Mouse (Mus musculus) intestine, embryonic 15.5 days (tissue): ENCODE results near the gene Afap1l2. TPM values are rescaled to one million over a fixed set of nuclear protein-coding genes. Genes with fewer than 3 reads are reported as not detected.

Source experiments
- ATAC-seq: fragments of 200-750 bp; cut with Nextera tagmentation; 2 replicates; pipeline ENCODE4 v1.8.0; 2017; ENCODE audit warnings: moderate TSS enrichment, moderate library complexity
- H3K27ac ChIP-seq: fragments of 300-500 bp; sonication (generic); 2 replicates; pipeline ENCODE4 v1.5.1; 2015; ENCODE audit warnings: mild to moderate bottlenecking, inconsistent platforms
- H3K27me3 ChIP-seq: fragments of 300-500 bp; sonication (generic); replicated peaks from 2 replicates; pipeline ENCODE4 v1.6.1; 2015; ENCODE audit warnings: inconsistent platforms
- H3K36me3 ChIP-seq: fragments of 300-500 bp; sonication (generic); 2 replicates; pipeline ENCODE4 v1.6.1; 2015; ENCODE audit warnings: inconsistent platforms
- H3K4me1 ChIP-seq: fragments of 300-500 bp; sonication (generic); replicated peaks from 2 replicates; pipeline ENCODE4 v1.6.1; 2015; ENCODE audit warnings: inconsistent platforms
- H3K4me2 ChIP-seq: fragments of 300-500 bp; sonication (generic); replicated peaks from 2 replicates; pipeline ENCODE4 v1.6.1; 2015; ENCODE audit warnings: mild to moderate bottlenecking, inconsistent platforms
- H3K4me3 ChIP-seq: fragments of 300-500 bp; sonication (generic); replicated peaks from 2 replicates; pipeline ENCODE4 v1.5.1; 2015; ENCODE audit warnings: inconsistent platforms
- H3K9ac ChIP-seq: fragments of 300-500 bp; sonication (generic); 2 replicates; pipeline ENCODE4 v1.6.1; 2015; ENCODE audit warnings: inconsistent platforms
- H3K9me3 ChIP-seq: fragments of 300-500 bp; sonication (generic); 2 replicates; pipeline ENCODE4 v1.6.1; 2016; ENCODE audit warnings: inconsistent platforms
- WGBS: fragments of 180-500 bp; shearing (Covaris S2); methylation state at CpG from one replicate; pipeline ENCODE4 v1.1.7; 2015; 5-methylcytosine and 5-hydroxymethylcytosine counted together
- polyA plus RNA-seq: library from polyadenylated mRNA; unstranded; fragments of >200 nt; fragmentation: Nextera tagmentation; extraction: Ambion mirVana; gene quantifications from 2 replicates; pipeline ENCODE4 v1.2.1, GENCODE M21; 2015

Gene Afap1l2
- polyA plus RNA-seq, 1 experiment from 2014 or later, result 18.4 TPM

GRCm38 (mm10) chr19:56990367-56991111, 17.5 kb downstream of the Afap1l2 start:
- ATAC-seq, result peak; percentile 54; the same call in 1 of the 2 replicates

GRCm38 (mm10) chr19:56989171-56989570, 18.9 kb downstream of the Afap1l2 start:
- Histone ChIP-seq H3K4me1 (peaks cover 30% of the 10 kb centered on the region), H3K36me3 (no peaks in the 10 kb centered on the region), H3K9ac (no peak overlapping the region), H3K4me3 (no peak overlapping the region), H3K4me2 (no peak overlapping the region), H3K27ac (peak overlapping the region; percentile 55), H3K9me3 (no peaks in the 10 kb centered on the region), H3K27me3 (no peaks in the 10 kb centered on the region)
- ATAC-seq, result peak; percentile 30; the same call in 1 of the 2 replicates
- WGBS, result 71% methylated on average over 8 of the region's 8 CpGs

More at GRCm38 (mm10) chr19:56990367-56991111, 17.5 kb downstream of the Afap1l2 start:
- H3K9ac ChIP-seq, result no peak overlapping the region
- 41% methylated on average over 14 of the region's 14 CpGs for WGBS
- H3K9me3 ChIP-seq, result no peaks in the 10 kb centered on the region
- H3K4me1 ChIP-seq, result peaks cover 36% of the 10 kb centered on the region
- H3K4me3 ChIP-seq, result no peak overlapping the region
- 0 out of 2 replicates have a peak overlapping the region, but pooled peaks have one; percentile 48 for H3K27ac ChIP-seq
- no peaks in the 10 kb centered on the region for H3K27me3 ChIP-seq
- H3K4me2 ChIP-seq, result 0 out of 2 replicates have a peak overlapping the region, but pooled peaks have one; percentile 26
- no peaks in the 10 kb centered on the region for H3K36me3 ChIP-seq

GRCm38 (mm10) chr19:56984229-56984628, 23.8 kb downstream of the Afap1l2 start:
- peaks cover 26% of the 10 kb centered on the region for H3K4me1 ChIP-seq
- no peaks in the 10 kb centered on the region for H3K9me3 ChIP-seq
- 44% methylated on average over 4 of the region's 4 CpGs for WGBS
- peak; percentile 37; the same call in 1 of the 2 replicates for ATAC-seq
- no peaks in the 10 kb centered on the region for H3K36me3 ChIP-seq
- no peak overlapping the region for H3K4me3 ChIP-seq
- H3K4me2 ChIP-seq, result no peak overlapping the region
- no peak overlapping the region for H3K9ac ChIP-seq
- H3K27me3 ChIP-seq, result no peaks in the 10 kb centered on the region
- peak overlapping the region; percentile 73 for H3K27ac ChIP-seq

- ATAC-seq, result no peak
- H3K4me2 ChIP-seq, result no peak overlapping the region
- peak overlapping the region; percentile 73 for H3K27ac ChIP-seq
- no peak overlapping the region for H3K4me3 ChIP-seq
- WGBS, result 54% methylated on average over 10 of the region's 10 CpGs
- H3K9ac ChIP-seq, result no peak overlapping the region
- H3K4me1 ChIP-seq, result peaks cover 22% of the 10 kb centered on the region
- no peaks in the 10 kb centered on the region for H3K36me3 ChIP-seq
- H3K27me3 ChIP-seq, result no peaks in the 10 kb centered on the region
- H3K9me3 ChIP-seq, result no peaks in the 10 kb centered on the region
These were observed 24.3 kb downstream of the Afap1l2 start for GRCm38 (mm10) chr19:56983757-56984156.

GRCm38 (mm10) chr19:56981760-56982159, 26.3 kb downstream of the Afap1l2 start:
- WGBS, result 69% methylated on average over 9 of the region's 9 CpGs
- no peaks in the 10 kb centered on the region for H3K27me3 ChIP-seq
- no peak overlapping the region for H3K27ac ChIP-seq
- no peak overlapping the region for H3K4me2 ChIP-seq
- no peak for ATAC-seq
- no peaks in the 10 kb centered on the region for H3K36me3 ChIP-seq
- peaks cover 25% of the 10 kb centered on the region for H3K4me1 ChIP-seq
- H3K4me3 ChIP-seq, result no peak overlapping the region
- H3K9ac ChIP-seq, result no peak overlapping the region
- H3K9me3 ChIP-seq, result no peaks in the 10 kb centered on the region

GRCm38 (mm10) chr19:56980803-56981202, 27.2 kb downstream of the Afap1l2 start:
- no peak overlapping the region for H3K4me3 ChIP-seq
- no peak overlapping the region for H3K9ac ChIP-seq
- H3K4me1 ChIP-seq, result peaks cover 30% of the 10 kb centered on the region
- H3K27ac ChIP-seq, result no peak overlapping the region
- H3K27me3 ChIP-seq, result no peaks in the 10 kb centered on the region
- H3K4me2 ChIP-seq, result no peak overlapping the region
- 91% methylated on average over 2 of the region's 2 CpGs for WGBS
- no peaks in the 10 kb centered on the region for H3K9me3 ChIP-seq
- H3K36me3 ChIP-seq, result no peaks in the 10 kb centered on the region
- no peak for ATAC-seq

GRCm38 (mm10) chr19:56976962-56977948, 30.8 kb downstream of the Afap1l2 start:
- H3K36me3 ChIP-seq, result no peaks in the 10 kb centered on the region
- peak; percentile 65 for ATAC-seq
- H3K9ac ChIP-seq, result no peak overlapping the region
- H3K9me3 ChIP-seq, result no peaks in the 10 kb centered on the region
- no peak overlapping the region for H3K4me3 ChIP-seq
- peak overlapping the region; percentile 74 for H3K27ac ChIP-seq
- 41% methylated on average over 19 of the region's 19 CpGs for WGBS
- H3K27me3 ChIP-seq, result no peaks in the 10 kb centered on the region
- H3K4me2 ChIP-seq, result no peak overlapping the region
- peaks cover 29% of the 10 kb centered on the region for H3K4me1 ChIP-seq

- H3K9me3 ChIP-seq, result no peaks in the 10 kb centered on the region
- H3K4me2 ChIP-seq, result no peak overlapping the region
- WGBS, result 88% methylated on average over 5 of the region's 5 CpGs
- peak overlapping the region; percentile 74; the same call in 1 of the 2 replicates for H3K27ac ChIP-seq
- no peaks in the 10 kb centered on the region for H3K36me3 ChIP-seq
- peaks cover 29% of the 10 kb centered on the region for H3K4me1 ChIP-seq
- H3K4me3 ChIP-seq, result no peak overlapping the region
- no peak overlapping the region for H3K9ac ChIP-seq
- H3K27me3 ChIP-seq, result no peaks in the 10 kb centered on the region
- ATAC-seq, result no peak
These were observed 31.5 kb downstream of the Afap1l2 start for GRCm38 (mm10) chr19:56976515-56976914.

GRCm38 (mm10) chr19:56975502-56975901, 32.5 kb downstream of the Afap1l2 start:
- ATAC-seq, result no peak
- Histone ChIP-seq H3K27me3 (no peaks in the 10 kb centered on the region), H3K4me3 (no peak overlapping the region), H3K27ac (0 out of 2 replicates have a peak overlapping the region, but pooled peaks have one; percentile 22), H3K4me2 (no peak overlapping the region), H3K9me3 (no peaks in the 10 kb centered on the region), H3K9ac (no peak overlapping the region), H3K4me1 (peaks cover 24% of the 10 kb centered on the region), H3K36me3 (no peaks in the 10 kb centered on the region)
- WGBS, result 76% methylated on average over 3 of the region's 3 CpGs

- ATAC-seq, result no peak; the same call in 1 of the 2 replicates
- WGBS, result 67% methylated on average over 4 of the region's 4 CpGs
- Histone ChIP-seq H3K4me1 (peaks cover 24% of the 10 kb centered on the region), H3K4me2 (no peak overlapping the region), H3K27ac (0 out of 2 replicates have a peak overlapping the region, but pooled peaks have one; percentile 9), H3K36me3 (no peaks in the 10 kb centered on the region), H3K9ac (no peak overlapping the region), H3K27me3 (no peaks in the 10 kb centered on the region), H3K4me3 (no peak overlapping the region), H3K9me3 (no peaks in the 10 kb centered on the region)
These were observed 33.9 kb downstream of the Afap1l2 start for GRCm38 (mm10) chr19:56974159-56974558.

GRCm38 (mm10) chr19:56972768-56973167, 35.3 kb downstream of the Afap1l2 start:
- H3K4me1 ChIP-seq, result peaks cover 19% of the 10 kb centered on the region
- no peak overlapping the region for H3K4me2 ChIP-seq
- no peak overlapping the region for H3K27ac ChIP-seq
- no peaks in the 10 kb centered on the region for H3K27me3 ChIP-seq
- H3K9me3 ChIP-seq, result no peaks in the 10 kb centered on the region
- H3K36me3 ChIP-seq, result no peaks in the 10 kb centered on the region
- no peak for ATAC-seq
- H3K9ac ChIP-seq, result no peak overlapping the region
- no peak overlapping the region for H3K4me3 ChIP-seq
- 87% methylated on average over 2 of the region's 2 CpGs for WGBS

GRCm38 (mm10) chr19:56971347-56971746, 36.7 kb downstream of the Afap1l2 start:
- Histone ChIP-seq H3K9me3 (no peaks in the 10 kb centered on the region), H3K36me3 (no peaks in the 10 kb centered on the region), H3K27ac (0 out of 2 replicates have a peak overlapping the region, but pooled peaks have one; percentile 22), H3K27me3 (no peaks in the 10 kb centered on the region), H3K4me2 (no peak overlapping the region), H3K4me3 (no peak overlapping the region), H3K9ac (no peak overlapping the region), H3K4me1 (peaks cover 5% of the 10 kb centered on the region; the same call in 1 of the 2 replicates)
- ATAC-seq, result no peak
- WGBS, result 68% methylated on average over 7 of the region's 7 CpGs
